Mouse (Mus musculus): ENCODE results near the gene Dctd. TPM values are rescaled to one million over a fixed set of nuclear protein-coding genes. Genes with fewer than 3 reads are reported as not detected.

Gene Dctd
- total RNA-seq (2021), result 10 to 100 TPM; 11.6 to 12.6 TPM

- DNase-seq, result no peak
Measured at GRCm38 (mm10) chr8:48098792-48099191, at the start of gene Dctd. Gene Dctd, plus strand, starts transcription at chr8:48099092.

DNA sequence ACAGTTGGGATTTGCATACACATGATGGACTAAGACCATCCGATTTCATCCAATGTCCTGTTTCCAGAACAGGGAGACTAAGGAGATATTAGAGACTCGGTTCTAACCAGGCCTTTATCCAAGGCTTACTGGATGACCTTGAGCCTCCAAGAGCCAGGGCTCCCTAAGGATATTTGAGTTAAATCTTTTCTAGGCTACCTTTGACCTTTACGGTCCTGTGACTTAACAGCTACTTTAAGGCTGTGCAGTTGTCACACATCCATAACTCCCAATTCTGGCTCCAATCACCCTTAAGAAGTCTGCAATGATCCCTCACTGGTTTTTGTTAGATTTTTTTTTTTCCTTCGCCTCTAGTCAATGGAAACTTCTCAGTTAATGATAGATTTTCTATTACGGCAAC, 45.3 kb upstream of the Dctd start:
- DNase-seq, result no peak

DNA sequence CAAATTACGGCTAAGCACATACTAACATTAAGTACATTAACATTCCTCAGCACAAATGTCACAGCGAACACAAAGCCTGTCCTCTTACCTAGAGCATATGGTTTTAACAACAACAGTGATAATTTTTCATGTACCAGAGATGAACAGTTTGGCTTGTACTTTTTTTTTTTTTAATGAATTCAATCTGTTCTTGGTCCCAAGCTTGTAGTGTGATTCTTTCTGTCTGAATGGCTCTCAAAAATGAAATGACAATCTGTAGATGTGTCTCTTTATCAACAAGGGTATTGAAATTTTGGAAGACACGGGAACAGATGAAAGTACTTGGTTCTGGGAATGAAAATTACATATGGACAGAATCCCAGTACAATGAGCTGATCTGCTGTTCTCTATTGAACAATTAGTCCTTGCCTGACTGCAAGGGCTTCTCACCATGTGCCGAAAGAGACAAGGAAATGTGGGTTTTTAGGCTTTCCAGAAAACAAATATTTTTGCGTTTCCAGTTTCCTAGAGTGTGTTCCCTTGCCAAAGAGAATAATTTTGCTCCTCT, 35.3 kb upstream of the Dctd start:
- no peak for DNase-seq

- DNase-seq, result no peak
Measured at GRCm38 (mm10) chr8:48074149-48074548, 24.7 kb upstream of the Dctd start.

- no peak for DNase-seq
Measured at GRCm38 (mm10) chr8:48082343-48082742, 16.5 kb upstream of the Dctd start.

DNA sequence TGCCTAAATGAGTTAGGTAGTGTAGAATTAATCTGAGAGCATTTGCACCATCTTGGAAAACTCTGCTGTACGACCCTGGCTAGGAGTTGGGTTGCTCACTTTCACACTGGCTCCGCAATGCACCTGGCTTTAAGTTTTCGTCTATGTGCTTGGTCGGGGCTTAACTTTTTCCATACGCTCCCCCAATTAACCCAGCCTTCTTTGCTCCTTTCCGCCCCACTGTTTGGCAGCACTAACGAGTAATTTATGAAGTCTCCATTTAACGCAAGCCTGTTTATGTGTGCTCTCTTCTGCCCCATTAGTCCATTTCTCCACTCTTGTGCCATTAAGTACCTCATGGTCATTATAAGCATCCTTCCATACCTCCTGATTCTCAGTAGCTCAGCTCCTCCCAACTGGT, 8.2 kb upstream of the Dctd start:
- DNase-seq, result no peak

GRCm38 (mm10) chr8:48095378-48095777, 3.5 kb upstream of the Dctd start:
- DNase-seq, result no peak

- DNase-seq, result peak; percentile 75
Measured at GRCm38 (mm10) chr8:48097131-48097794, 1.6 kb upstream of the Dctd start.

- DNase-seq, result no peak
Measured at GRCm38 (mm10) chr8:48098081-48098639, 732 bp upstream of the Dctd start.

DNA sequence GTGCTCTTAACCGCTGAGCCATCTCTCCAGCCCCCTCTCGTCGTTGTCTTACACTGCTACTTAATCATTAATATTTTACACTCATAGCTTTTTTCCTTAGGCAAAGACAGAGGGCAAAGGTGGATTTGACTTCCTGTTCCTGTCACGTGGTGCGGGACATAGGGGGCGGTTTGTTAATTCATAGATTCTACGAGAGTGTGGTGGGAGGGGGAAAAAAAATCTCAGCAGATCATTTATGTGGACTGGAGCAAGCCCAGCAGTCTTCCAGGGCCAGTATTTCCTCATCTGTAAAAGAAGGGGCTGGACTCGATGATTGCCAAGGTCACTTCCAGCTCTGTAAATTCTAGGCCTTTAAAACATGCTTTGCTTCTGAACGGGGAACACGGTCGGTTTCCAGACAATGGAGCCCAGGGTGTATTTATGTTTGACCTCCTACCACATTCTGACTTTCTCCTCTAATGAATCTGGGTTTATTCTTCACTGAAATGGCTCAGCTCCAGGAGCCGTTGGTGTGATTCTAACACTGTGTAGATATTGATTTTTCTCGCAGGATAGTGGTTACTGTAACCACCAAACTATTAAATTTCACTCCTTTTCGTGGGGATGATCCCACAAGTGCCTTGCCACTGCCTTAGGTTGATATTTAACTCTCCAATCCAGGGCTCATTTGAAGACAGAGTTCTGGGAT, 1.4 kb downstream of the Dctd start:
- no peak for DNase-seq

- DNase-seq, result no peak
Measured at GRCm38 (mm10) chr8:48109373-48109855, 10.5 kb downstream of the Dctd start.

DNA sequence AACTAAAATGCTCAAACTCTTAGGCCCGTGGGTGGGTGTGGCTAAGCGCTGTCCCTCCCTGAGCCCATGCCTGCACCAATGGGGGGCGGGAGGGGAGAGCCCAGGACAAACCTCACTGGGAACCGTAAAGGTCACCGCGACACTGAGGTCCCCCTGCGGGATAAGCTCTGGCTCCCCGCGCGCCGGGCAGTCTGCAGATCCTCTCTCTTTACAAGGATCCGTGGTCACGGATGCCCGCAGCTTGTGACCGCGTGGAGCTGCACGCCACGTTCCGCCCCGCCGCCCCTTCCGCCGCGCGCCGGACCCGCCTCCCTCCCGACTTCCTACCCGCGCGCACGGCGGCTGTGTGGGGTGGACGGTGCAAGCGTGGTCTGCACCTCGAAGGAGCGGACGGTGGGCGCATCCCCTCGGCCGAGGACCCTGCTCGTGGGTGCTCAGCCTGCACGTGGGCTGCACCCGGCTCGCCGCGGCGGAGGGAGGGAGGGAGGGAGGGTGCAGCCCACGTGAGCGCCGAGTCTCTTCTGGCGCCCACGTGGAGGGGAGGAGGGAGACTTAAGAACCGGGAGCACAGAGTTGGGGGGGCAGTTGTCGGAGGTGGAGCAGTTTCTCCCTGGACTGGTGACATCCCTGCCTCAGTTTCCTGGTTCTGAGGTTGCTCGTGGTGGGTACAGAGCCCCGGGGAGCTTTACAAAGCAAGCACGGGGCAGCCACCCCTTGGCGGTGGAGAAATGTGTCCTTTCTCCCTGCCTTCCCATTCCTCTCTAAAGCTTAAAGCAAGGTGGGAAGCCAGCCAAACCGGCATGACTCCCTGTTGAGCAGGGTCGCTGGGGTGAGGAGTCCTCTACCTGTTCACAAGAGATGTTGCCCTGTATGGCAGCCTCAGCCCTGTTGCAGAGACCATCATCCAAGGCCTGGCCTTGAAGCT, 11.2 kb downstream of the Dctd start:
- peak; percentile 77 for DNase-seq

- DNase-seq, result peak; percentile 46
Measured at GRCm38 (mm10) chr8:48114591-48114990, 15.7 kb downstream of the Dctd start.

DNA sequence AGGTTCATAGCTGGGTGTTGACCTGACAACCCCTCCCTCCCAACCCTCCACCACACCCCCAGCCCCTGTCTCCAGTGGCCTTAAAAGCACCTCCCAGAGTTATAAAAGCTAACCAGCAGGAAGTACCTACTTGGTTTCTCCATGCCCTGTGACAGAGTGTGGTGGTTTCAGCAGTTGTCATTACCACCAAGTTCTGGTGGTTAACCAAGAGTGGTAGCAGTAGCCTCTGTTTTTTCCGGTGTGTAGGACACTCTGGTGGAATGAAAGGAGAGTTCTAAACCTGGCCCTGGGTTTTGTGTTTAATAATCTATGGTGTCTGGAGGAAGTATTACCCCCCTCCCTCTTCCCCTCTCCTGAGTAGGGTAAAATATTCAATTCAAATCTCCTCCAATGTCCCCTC, 24.1 kb downstream of the Dctd start:
- DNase-seq, result no peak

DNA sequence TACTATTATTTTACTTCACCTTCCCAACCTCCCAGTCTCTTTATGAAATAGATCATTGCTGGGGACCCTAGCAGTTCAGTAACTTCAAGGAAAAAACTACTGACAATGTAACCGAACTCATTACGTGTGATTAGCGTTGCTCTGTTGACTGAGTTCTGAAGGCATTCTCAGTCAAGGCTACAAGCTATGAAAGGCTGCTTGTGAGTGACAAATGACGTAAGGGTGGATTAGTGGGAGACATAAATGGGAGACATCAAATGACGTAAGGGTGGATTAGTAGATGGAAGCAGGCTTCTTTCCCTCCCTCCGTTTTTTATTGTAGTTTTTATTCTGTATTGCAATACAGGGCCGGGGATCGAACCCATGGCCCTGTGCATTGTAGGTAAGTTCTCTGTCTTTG, 26.0 kb downstream of the Dctd start:
- no peak for DNase-seq

DNA sequence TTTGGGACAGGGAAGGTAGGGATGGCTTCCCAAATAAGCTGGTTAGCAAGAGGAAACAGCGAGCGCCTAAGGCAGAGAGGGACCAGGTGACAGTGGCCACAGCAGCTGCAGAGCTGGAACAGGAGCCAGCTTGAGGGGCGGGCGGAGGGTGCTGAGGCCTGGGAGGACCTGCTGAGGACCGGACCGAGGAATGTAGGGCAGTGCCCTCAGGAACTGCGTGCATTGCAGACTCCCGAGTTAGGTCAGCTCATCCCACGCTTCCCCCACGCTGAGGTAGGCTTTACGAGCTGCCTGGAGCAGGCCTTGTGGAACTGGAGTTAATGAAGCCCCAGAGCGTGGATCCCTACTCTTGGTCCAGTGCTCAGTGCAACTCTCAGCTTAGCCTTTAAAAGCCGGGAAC, 28.1 kb downstream of the Dctd start:
- DNase-seq, result no peak

- no peak for DNase-seq
Measured at GRCm38 (mm10) chr8:48130266-48130665, 31.4 kb downstream of the Dctd start.

DNA sequence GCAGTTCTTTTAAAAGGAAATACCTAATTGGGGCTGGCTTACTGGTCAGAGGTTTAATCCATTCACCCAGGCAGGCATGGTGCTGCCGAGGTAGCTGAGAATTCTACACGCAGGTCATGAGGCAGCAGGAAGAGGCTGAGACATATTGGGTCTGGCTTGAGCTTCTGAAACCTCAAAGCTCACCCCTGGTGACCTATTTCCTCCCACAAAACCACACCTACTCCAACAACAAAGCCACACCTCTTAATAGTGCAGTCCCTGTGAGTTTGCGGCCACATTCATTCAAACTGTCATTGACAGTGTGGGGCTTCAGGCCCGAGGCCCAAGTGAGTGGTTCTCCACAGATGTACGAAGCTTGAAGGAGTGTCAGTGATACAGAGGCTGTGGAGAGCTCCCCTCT, 34.4 kb downstream of the Dctd start:
- DNase-seq, result no peak

- DNase-seq, result no peak
Measured at GRCm38 (mm10) chr8:48136804-48137650, 38.1 kb downstream of the Dctd start.

DNA sequence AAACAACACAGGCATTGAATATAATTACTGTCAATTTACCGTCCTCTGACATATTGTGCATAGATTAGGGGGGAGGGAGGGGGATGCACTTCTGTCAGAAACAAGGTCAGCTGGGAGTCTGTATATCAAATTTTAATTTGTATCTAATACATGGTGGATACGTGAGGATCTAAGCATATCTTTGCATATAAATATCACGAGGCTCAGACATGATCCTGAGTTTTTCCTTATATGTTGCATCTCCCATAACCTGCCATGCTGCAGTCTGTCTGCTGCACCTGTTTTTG, 38.7 kb downstream of the Dctd start:
- DNase-seq, result no peak

DNA sequence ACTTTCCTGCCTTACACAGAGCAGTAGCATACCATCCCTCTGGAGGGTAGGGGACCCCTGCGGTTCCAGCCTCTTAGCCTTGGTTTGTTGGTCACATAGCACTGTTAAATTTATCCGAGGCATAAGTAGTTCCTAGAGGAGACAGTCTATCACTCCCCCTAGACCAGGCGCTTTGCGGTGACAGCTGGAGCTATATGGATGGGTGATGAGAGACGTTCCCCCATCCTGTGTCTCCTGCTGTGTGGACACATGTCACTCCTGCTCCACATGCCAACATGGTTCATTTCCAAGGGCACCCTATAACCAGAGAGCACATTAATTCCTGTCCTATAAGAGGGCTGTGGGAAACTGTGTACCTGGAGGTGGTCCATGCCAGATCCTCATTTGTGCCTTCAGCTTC, 42.1 kb downstream of the Dctd start:
- DNase-seq, result no peak

- DNase-seq, result no peak
Measured at GRCm38 (mm10) chr8:48145766-48146165, 46.9 kb downstream of the Dctd start.

All from heart, postnatal 4 days (tissue).